17 mouse cellular contexts compared by ENCODE assay signal in genomic region chr1:50940131-50941039, GRCm38 (mm10). TPM values are rescaled to one million over a fixed set of nuclear protein-coding genes. Genes with fewer than 3 reads are reported as not detected.
DNase-seq lines count a peak whose midpoint lies in the region; ATAC-seq and TF ChIP-seq lines count a peak whose summit lies in the region.
"Had no signal": no experiment of that assay in that cellular context is flagged by ENCODE, and none has a peak within 500 bp of the region (broad histone marks: within the 10 kb centered on the region; RNA-seq: fewer than 3 reads in every experiment).

No protein-coding gene starts in this region.

- CTCF ChIA-PET in Patski (lab: Charles Lee): interaction anchor here (0.9 to 1.6 kb wide), 3 partner anchors 14 to 343 kb away, joined by 3 to 5 read pairs (median 3); no protein-coding TSS in a partner anchor

- H3K4me2 ChIP-seq in forebrain, embryonic 16.5 days (ENCODE audit: low read length): no peak overlapping the region
- no peak overlapping the region for H3K4me2 ChIP-seq in liver, embryonic 12.5 days
- H3K4me2 ChIP-seq: limb, embryonic 12.5 days; lung, embryonic 14.5 days; midbrain, embryonic 12.5 days; stomach, embryonic 15.5 days had no signal

- no peak overlapping the region for H3K9ac ChIP-seq in forebrain, embryonic 16.5 days (replicated peaks; ENCODE audit: low read depth, low read length)
- no peak overlapping the region for H3K9ac ChIP-seq in liver, embryonic 12.5 days
- H3K9ac ChIP-seq: limb, embryonic 12.5 days; lung, embryonic 14.5 days; midbrain, embryonic 12.5 days; stomach, embryonic 15.5 days had no signal

- H3K4me3 ChIP-seq in forebrain, embryonic 16.5 days (replicated peaks; ENCODE audit: low read length): no peak overlapping the region
- no peak overlapping the region for H3K4me3 ChIP-seq in liver, embryonic 12.5 days
- H3K4me3 ChIP-seq: heart, adult 2 months; limb, embryonic 12.5 days; midbrain, embryonic 12.5 days; stomach, embryonic 15.5 days had no signal

- H3K36me3 ChIP-seq in forebrain, embryonic 16.5 days (ENCODE audit: control insufficient read depth, insufficient read depth): no peaks in the 10 kb centered on the region
- no peaks in the 10 kb centered on the region for H3K36me3 ChIP-seq in liver, embryonic 12.5 days
- H3K36me3 ChIP-seq: limb, embryonic 12.5 days; midbrain, embryonic 12.5 days; stomach, embryonic 15.5 days had no signal

- intact Hi-C loops in left cerebral cortex, postnatal 10 days (cut with DNase I): no loop called here

- peak; percentile 60 for ATAC-seq in Patski
- ATAC-seq in forebrain, embryonic 16.5 days: peak; percentile 59; the same call in 1 of the 2 replicates
- no peak for ATAC-seq in liver, embryonic 12.5 days
- ATAC-seq in cerebellum, adult (ENCODE audit: insufficient number of reproducible peaks, low FRiP score, low TSS enrichment): no peak
- ATAC-seq: inflammation-experienced regulatory T-cells, adult 6 months had no signal

- in situ Hi-C loops in Patski (cut with MboI; ENCODE audit: low pct_unique_long_range_greater_than_20kb): no loop called here

- TF ChIP-seq CTCF in Patski (IDR thresholded peaks at IDR 0.05): no peak

- H3K27me3 ChIP-seq in Patski: peaks cover 23% of the 10 kb centered on the region
- no peaks in the 10 kb centered on the region for H3K27me3 ChIP-seq in forebrain, embryonic 16.5 days (replicated peaks; ENCODE audit: control insufficient read depth, insufficient read depth, low read length)
- H3K27me3 ChIP-seq in liver, embryonic 12.5 days (replicated peaks): no peaks in the 10 kb centered on the region
- H3K27me3 ChIP-seq: limb, embryonic 12.5 days; midbrain, embryonic 12.5 days; stomach, embryonic 15.5 days had no signal

- WGBS in forebrain, embryonic 16.5 days: 40% methylated on average over 7 of the region's 7 CpGs
- WGBS in liver, embryonic 12.5 days (ENCODE audit: insufficient replicate concordance): 66% methylated on average over 7 of the region's 7 CpGs

- POLR2A ChIA-PET in Patski (lab: Charles Lee): no interaction called here

- DNase-seq in left cerebral cortex, adult 18-20 months (ENCODE audit: low spot score in 2 of 2): peak; percentile 19 to 42
- DNase-seq in left cerebral cortex, postnatal 10 days (ENCODE audit: extremely low spot score in 1 of 2, low spot score in 2 of 2): no peak
- DNase-seq in 3T3-L1 (ENCODE audit: low read depth, low spot score) (peak; percentile 64), Patski (ENCODE audit: low read depth, low spot score) (no peak)
- no peak for DNase-seq in layer of hippocampus, postnatal 10 days (ENCODE audit: low spot score in 2 of 2)
- DNase-seq: adrenal gland, postnatal 14 days; lung, embryonic 14.5 days; thymus, postnatal 36 days had no signal

- no peak overlapping the region for H3K27ac ChIP-seq in forebrain, embryonic 16.5 days (ENCODE audit: low read length)
- H3K27ac ChIP-seq in liver, embryonic 12.5 days: no peak overlapping the region
- H3K27ac ChIP-seq: heart, adult 2 months; kidney, postnatal 0 days; limb, embryonic 12.5 days; midbrain, embryonic 12.5 days; stomach, embryonic 15.5 days had no signal

- H3K9me3 ChIP-seq in forebrain, embryonic 16.5 days (ENCODE audit: control insufficient read depth, low read length): no peaks in the 10 kb centered on the region
- H3K9me3 ChIP-seq in liver, embryonic 12.5 days (replicated peaks): no peaks in the 10 kb centered on the region
- H3K9me3 ChIP-seq: limb, embryonic 12.5 days; midbrain, embryonic 12.5 days; stomach, embryonic 15.5 days had no signal

- no peaks in the 10 kb centered on the region for H3K4me1 ChIP-seq in forebrain, embryonic 16.5 days (replicated peaks; ENCODE audit: control insufficient read depth, insufficient read depth, low read length)
- no peaks in the 10 kb centered on the region for H3K4me1 ChIP-seq in liver, embryonic 12.5 days
- H3K4me1 ChIP-seq: limb, embryonic 12.5 days; midbrain, embryonic 12.5 days; stomach, embryonic 15.5 days had no signal

RNA-seq across cellular contexts. Expression of gene Tmeff2, which starts 39.9 kb away (rescaled TPM):
- 10 to 100 TPM; 46.9 to 49.9 TPM for total RNA-seq in left cerebral cortex, adult 18-20 months (2021)
- 10 to 100 TPM; 38.6 to 41.4 TPM for total RNA-seq in left cerebral cortex, postnatal 10 days (2021)
- 0.12 TPM for polyA plus RNA-seq in Patski (2021)
- 36.4 and 46.5 TPM in 2 replicates for polyA plus RNA-seq in forebrain, embryonic 16.5 days (2015; fragmentation: Nextera tagmentation; extraction: Ambion mirVana)
- polyA plus RNA-seq in liver, embryonic 12.5 days (2016; fragmentation: Nextera tagmentation; extraction: Ambion mirVana): 0.50 and 0.56 TPM in 2 replicates
- 10 to 100 TPM; 40.1 to 42.0 TPM for total RNA-seq in layer of hippocampus, postnatal 10 days (2021)
- polyA plus RNA-seq: inflammation-experienced regulatory T-cells, adult 6 months had no signal

Comparison
In these comparisons a context has a peak if more than half of its experiments do, and no peak if none do; other contexts are left out.
1. DNase-seq: peak in left cerebral cortex, adult 18-20 months (2 of 2) and 3T3-L1 (single experiment); none in left cerebral cortex, postnatal 10 days (0 of 2), Patski (single experiment) and layer of hippocampus, postnatal 10 days (0 of 2).
2. ATAC-seq: peak in Patski (single experiment) and forebrain, embryonic 16.5 days (single experiment); none in liver, embryonic 12.5 days (single experiment) and cerebellum, adult (single experiment).